Mouse (Mus musculus): ENCODE data around the gene Zfp446. TPM values are rescaled to one million over a fixed set of nuclear protein-coding genes. Genes with fewer than 3 reads are reported as not detected.

Zfp446 gene
- polyA plus RNA-seq, 1 experiment from 2014 or later: 8.7 TPM

Other genes starting within 250 kb of the Zfp446 start
- gene Vmn2r56, start 242.8 kb upstream of the Zfp446 start, polyA plus RNA-seq (2014; fragmentation: Nextera tagmentation; extraction: Ambion mirVana): not detected in 2 replicates
- gene Zscan18, start 174.2 kb upstream of the Zfp446 start, polyA plus RNA-seq (2014; fragmentation: Nextera tagmentation; extraction: Ambion mirVana): 8.2 and 10.5 TPM in 2 replicates
- 23.9 and 24.4 TPM in 2 replicates for gene Zfp329, start 159.0 kb upstream of the Zfp446 start, polyA plus RNA-seq (2014; fragmentation: Nextera tagmentation; extraction: Ambion mirVana)
- gene Zfp110, start 143.1 kb upstream of the Zfp446 start, polyA plus RNA-seq (2014; fragmentation: Nextera tagmentation; extraction: Ambion mirVana): 29.9 and 35.7 TPM in 2 replicates
- gene Zfp128, start 96.7 kb upstream of the Zfp446 start, polyA plus RNA-seq (2014; fragmentation: Nextera tagmentation; extraction: Ambion mirVana): 4.5 and 4.6 TPM in 2 replicates
- 22.4 and 23.0 TPM in 2 replicates for gene Zscan22, start 80.0 kb upstream of the Zfp446 start, polyA plus RNA-seq (2014; fragmentation: Nextera tagmentation; extraction: Ambion mirVana)
- 1,309 and 1,442 TPM in 2 replicates for gene Rps5, start 55.6 kb upstream of the Zfp446 start, polyA plus RNA-seq (2014; fragmentation: Nextera tagmentation; extraction: Ambion mirVana)
- gene Rnf225, start 50.4 kb upstream of the Zfp446 start, polyA plus RNA-seq (2014; fragmentation: Nextera tagmentation; extraction: Ambion mirVana): 0.97 and 1.4 TPM in 2 replicates
- gene Zfp324, start 12.0 kb upstream of the Zfp446 start, polyA plus RNA-seq (2014; fragmentation: Nextera tagmentation; extraction: Ambion mirVana): 9.4 and 9.7 TPM in 2 replicates
- gene Slc27a5, start 20.3 kb downstream of the Zfp446 start, polyA plus RNA-seq (2014; fragmentation: Nextera tagmentation; extraction: Ambion mirVana): not detected in 2 replicates
- 386 and 397 TPM in 2 replicates for gene Trim28, start 21.3 kb downstream of the Zfp446 start, polyA plus RNA-seq (2014; fragmentation: Nextera tagmentation; extraction: Ambion mirVana)
- gene Zbtb45, start 32.2 kb downstream of the Zfp446 start, polyA plus RNA-seq (2014; fragmentation: Nextera tagmentation; extraction: Ambion mirVana): 21.3 and 21.8 TPM in 2 replicates
- 150 and 157 TPM in 2 replicates for gene Chmp2a, start 57.0 kb downstream of the Zfp446 start, polyA plus RNA-seq (2014; fragmentation: Nextera tagmentation; extraction: Ambion mirVana)
- gene Ube2m, start 60.4 kb downstream of the Zfp446 start, polyA plus RNA-seq (2014; fragmentation: Nextera tagmentation; extraction: Ambion mirVana): 56.6 and 59.6 TPM in 2 replicates
- gene Mzf1, start 76.9 kb downstream of the Zfp446 start, polyA plus RNA-seq (2014; fragmentation: Nextera tagmentation; extraction: Ambion mirVana): 3.1 and 3.4 TPM in 2 replicates
- not detected in 2 replicates for gene Vmn1r85, start 117.3 kb downstream of the Zfp446 start, polyA plus RNA-seq (2014; fragmentation: Nextera tagmentation; extraction: Ambion mirVana)
- gene Vmn1r86, start 142.1 kb downstream of the Zfp446 start, polyA plus RNA-seq (2014; fragmentation: Nextera tagmentation; extraction: Ambion mirVana): not detected in 2 replicates
- not detected in 2 replicates for gene Vmn1r87, start 162.3 kb downstream of the Zfp446 start, polyA plus RNA-seq (2014; fragmentation: Nextera tagmentation; extraction: Ambion mirVana)
- not detected in 2 replicates for gene Vmn1r88, start 181.7 kb downstream of the Zfp446 start, polyA plus RNA-seq (2014; fragmentation: Nextera tagmentation; extraction: Ambion mirVana)
- not detected in 2 replicates for gene Vmn1r89, start 235.2 kb downstream of the Zfp446 start, polyA plus RNA-seq (2014; fragmentation: Nextera tagmentation; extraction: Ambion mirVana)